Mouse (Mus musculus): ENCODE measurements at regions not wholly inside any gene's neighbourhood (a gene's known extent, or its start where the extent isn't known, plus 50 kb on each side); places are given as distances from the start of the nearest gene placed in this dataset.

GRCm38 (mm10) chr10:17075576-17075975 lies 647.4 kb upstream of the Cited2 start:
- no peak for DNase-seq (ENCODE audit: low spot score in 2 of 2)

- DNase-seq (ENCODE audit: low spot score in 2 of 2), result no peak
Observed at GRCm38 (mm10) chr10:17076186-17076585, 646.8 kb upstream of the Cited2 start.

- DNase-seq (ENCODE audit: low spot score in 2 of 2), result no peak
Observed at GRCm38 (mm10) chr10:17077580-17077979, 645.4 kb upstream of the Cited2 start.

- no peak for DNase-seq (ENCODE audit: low spot score in 2 of 2)
Observed at GRCm38 (mm10) chr10:17080818-17081217, 642.2 kb upstream of the Cited2 start.

GRCm38 (mm10) chr10:17082926-17083325 lies 640.1 kb upstream of the Cited2 start:
- DNase-seq (ENCODE audit: low spot score in 2 of 2), result no peak

- no peak for DNase-seq (ENCODE audit: low spot score in 2 of 2)
Observed at GRCm38 (mm10) chr10:17102065-17102464, 621.0 kb upstream of the Cited2 start.

GRCm38 (mm10) chr10:17103416-17103815 lies 619.6 kb upstream of the Cited2 start:
- no peak for DNase-seq (ENCODE audit: low spot score in 2 of 2)

- DNase-seq (ENCODE audit: low spot score in 2 of 2), result no peak
Observed at GRCm38 (mm10) chr10:17106831-17107230, 616.2 kb upstream of the Cited2 start.

- no peak for DNase-seq (ENCODE audit: low spot score in 2 of 2)
Observed at GRCm38 (mm10) chr10:17111071-17111470, 611.9 kb upstream of the Cited2 start.

GRCm38 (mm10) chr10:17114805-17115204 lies 608.2 kb upstream of the Cited2 start:
- DNase-seq (ENCODE audit: low spot score in 2 of 2), result no peak

GRCm38 (mm10) chr10:17129391-17130163 lies 593.4 kb upstream of the Cited2 start:
- no peak for DNase-seq (ENCODE audit: low spot score in 2 of 2)

- no peak for DNase-seq (ENCODE audit: low spot score in 2 of 2)
Observed at GRCm38 (mm10) chr10:17130661-17131060, 592.4 kb upstream of the Cited2 start.

- DNase-seq (ENCODE audit: low spot score in 2 of 2), result no peak
Observed at GRCm38 (mm10) chr10:17131763-17132162, 591.3 kb upstream of the Cited2 start.

- no peak for DNase-seq (ENCODE audit: low spot score in 2 of 2)
Observed at GRCm38 (mm10) chr10:17175385-17175784, 547.6 kb upstream of the Cited2 start.

- DNase-seq (ENCODE audit: low spot score in 2 of 2), result no peak
Observed at GRCm38 (mm10) chr10:17177054-17177453, 546.0 kb upstream of the Cited2 start.

GRCm38 (mm10) chr10:17177503-17178278 lies 545.3 kb upstream of the Cited2 start:
- DNase-seq (ENCODE audit: low spot score in 2 of 2), result no peak

- no peak for DNase-seq (ENCODE audit: low spot score in 2 of 2)
Observed at GRCm38 (mm10) chr10:17178627-17179026, 544.4 kb upstream of the Cited2 start.

- DNase-seq (ENCODE audit: low spot score in 2 of 2), result no peak
Observed at GRCm38 (mm10) chr10:17184418-17184817, 538.6 kb upstream of the Cited2 start.

GRCm38 (mm10) chr10:17196205-17196604 lies 526.8 kb upstream of the Cited2 start:
- DNase-seq (ENCODE audit: low spot score in 2 of 2), result no peak

GRCm38 (mm10) chr10:17196636-17197035 lies 526.4 kb upstream of the Cited2 start:
- DNase-seq (ENCODE audit: low spot score in 2 of 2), result no peak

- DNase-seq (ENCODE audit: low spot score in 2 of 2), result no peak
Observed at GRCm38 (mm10) chr10:17200524-17201426, 522.2 kb upstream of the Cited2 start.

- no peak for DNase-seq (ENCODE audit: low spot score in 2 of 2)
Observed at GRCm38 (mm10) chr10:17201427-17201745, 521.6 kb upstream of the Cited2 start.
